Mouse (Mus musculus) cerebellum, adult 2 months (tissue): Measurements from ENCODE around the gene Adgrl2. TPM values are rescaled to one million over a fixed set of nuclear protein-coding genes. Genes with fewer than 3 reads are reported as not detected.

ENCODE experiments used
- DNase-seq, 2 experiments: peaks; one replicate each; pipeline ENCODE4 v3.0.0; 2021
- H3K27ac ChIP-seq: fragments of 200-500 bp; 2 replicates; pipeline ENCODE4 v1.5.1; 2012; ENCODE audit warnings: low read length, control low read depth, inconsistent platforms; ENCODE audit not compliant: insufficient read depth
- H3K27me3 ChIP-seq: fragments of 200-500 bp; 2 replicates; pipeline ENCODE4 v1.6.1; 2012; ENCODE audit warnings: inconsistent platforms, mild to moderate bottlenecking, low read length, moderate library complexity; ENCODE audit not compliant: control insufficient read depth, insufficient read depth
- H3K4me1 ChIP-seq: fragments of 200-500 bp; 2 replicates; pipeline ENCODE4 v1.6.1; 2011; ENCODE audit warnings: low read length; ENCODE audit not compliant: control insufficient read depth, insufficient read depth
- H3K4me3 ChIP-seq: fragments of 200-500 bp; replicated peaks from 2 replicates; pipeline ENCODE3; 2011; ENCODE audit warnings: mild to moderate bottlenecking, low read depth, low read length, control low read depth; ENCODE audit not compliant: insufficient read depth
- CTCF ChIP-seq: fragments of 200-500 bp; IDR thresholded peaks from 2 replicates; pipeline ENCODE4 v1.5.1; 2011; ENCODE audit warnings: low read depth, mild to moderate bottlenecking, control low read depth, low read length, moderate library complexity, borderline replicate concordance; ENCODE audit not compliant: insufficient read depth
- POLR2A ChIP-seq: fragments of 200-500 bp; IDR thresholded peaks from 2 replicates; pipeline ENCODE4 v1.6.1; 2011; ENCODE audit warnings: low read length, control low read depth, borderline replicate concordance; ENCODE audit not compliant: insufficient read depth
- WGBS: fragments of 180-500 bp; shearing (Covaris S2); methylation state at CpG from one replicate; pipeline ENCODE4 v1.1.7; 2018; 5-methylcytosine and 5-hydroxymethylcytosine counted together
- polyA plus RNA-seq: library from polyadenylated mRNA; depleted of rRNA; stranded (reverse); fragments of >200 nt; gene quantifications from 2 replicates; pipeline ENCODE4 v1.2.3, GENCODE M21; 2012

Gene Adgrl2
- polyA plus RNA-seq, 1 experiment: 39.1 TPM

DNA sequence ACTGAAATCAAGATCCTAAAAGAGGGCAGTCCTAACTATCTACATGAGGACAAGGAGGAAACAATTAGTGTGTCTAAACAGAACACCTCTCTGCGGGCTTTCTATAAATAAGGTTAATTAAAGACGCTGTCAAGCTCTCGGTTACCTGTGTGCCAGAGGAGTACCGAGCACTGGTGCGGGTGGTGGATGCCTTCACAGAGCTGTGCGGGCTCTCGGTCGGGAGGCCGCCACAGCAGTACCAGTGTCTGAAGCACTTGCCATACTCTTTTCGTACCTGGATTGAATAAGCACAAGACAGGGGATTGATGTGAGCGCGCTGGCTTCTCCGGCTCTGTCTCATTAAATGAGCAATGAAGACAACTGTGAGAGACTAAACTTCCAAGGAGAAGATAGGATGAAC, 166.8 kb downstream of the Adgrl2 start:
- no peak for TF ChIP-seq CTCF
- TF ChIP-seq POLR2A: no peak
- Histone ChIP-seq H3K4me1 (no peaks in the 10 kb centered on the region), H3K27ac (no peak overlapping the region), H3K4me3 (no peak overlapping the region), H3K27me3 (no peaks in the 10 kb centered on the region)
- 96% methylated on average over 13 of the region's 13 CpGs for WGBS
- no peak for DNase-seq

DNA sequence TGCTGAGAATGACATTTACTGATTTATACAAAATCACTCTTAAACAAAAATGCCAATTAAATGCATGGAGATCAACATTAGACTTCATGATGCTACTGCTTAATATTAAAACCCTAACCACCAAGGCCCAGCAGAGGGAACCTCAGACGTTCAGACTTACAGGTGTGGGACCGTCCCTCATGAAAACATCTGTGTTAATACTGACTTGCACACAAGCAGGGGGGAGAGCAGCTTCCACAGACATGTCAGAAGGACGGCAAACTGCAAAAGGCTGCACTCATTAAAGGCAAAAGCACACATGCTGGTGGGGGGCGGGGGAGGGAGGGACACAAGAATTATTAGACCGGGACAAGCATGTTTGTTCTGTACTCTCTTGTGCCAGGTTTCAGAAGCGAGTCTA, 168.7 kb downstream of the Adgrl2 start:
- no peak overlapping the region for H3K4me3 ChIP-seq
- H3K27me3 ChIP-seq: no peaks in the 10 kb centered on the region
- no peaks in the 10 kb centered on the region for H3K4me1 ChIP-seq
- no peak for TF ChIP-seq CTCF
- TF ChIP-seq POLR2A: no peak
- DNase-seq: no peak
- 79% methylated on average over 6 of the region's 6 CpGs for WGBS
- H3K27ac ChIP-seq: no peak overlapping the region

DNA sequence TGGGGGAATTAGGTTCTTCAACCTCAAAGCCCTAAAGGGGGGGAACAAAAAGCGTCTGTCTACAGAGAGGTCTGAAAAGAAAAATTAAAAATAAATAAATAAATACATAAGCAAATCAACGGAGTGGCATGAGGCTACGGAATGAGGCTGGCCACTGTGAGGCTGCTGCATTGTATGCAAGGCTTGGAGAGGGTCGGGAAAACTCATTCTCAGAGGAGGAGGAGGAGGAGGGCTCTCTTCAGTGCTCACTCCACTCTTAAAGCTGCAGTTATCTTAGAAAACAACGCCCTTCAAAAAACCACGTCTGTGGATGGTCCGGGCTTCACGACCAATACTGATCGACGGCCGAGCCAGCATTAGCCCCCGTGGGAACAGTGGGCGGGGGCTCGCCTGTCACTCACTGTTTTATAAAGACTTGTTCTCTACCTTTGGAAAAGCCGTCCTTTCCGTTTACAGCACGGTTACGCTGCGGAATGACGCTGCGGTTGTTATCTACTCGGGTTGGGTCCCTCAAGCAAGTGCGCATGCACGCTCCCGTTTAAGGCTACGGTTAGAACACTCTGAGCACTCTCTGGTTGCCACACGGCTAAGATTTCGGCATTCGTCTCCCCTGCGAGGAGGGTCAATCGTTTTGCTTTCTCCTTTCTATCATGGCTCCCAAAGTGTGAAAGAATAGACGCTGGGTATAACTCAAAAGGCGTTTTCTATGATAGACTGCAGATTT, 170.9 kb downstream of the Adgrl2 start:
- no peak overlapping the region for H3K27ac ChIP-seq
- no peak for DNase-seq
- no peaks in the 10 kb centered on the region for H3K27me3 ChIP-seq
- no peak for TF ChIP-seq POLR2A
- no peak for TF ChIP-seq CTCF
- no peak overlapping the region for H3K4me3 ChIP-seq
- 92% methylated on average over 33 of the region's 33 CpGs for WGBS
- H3K4me1 ChIP-seq: no peaks in the 10 kb centered on the region

DNA sequence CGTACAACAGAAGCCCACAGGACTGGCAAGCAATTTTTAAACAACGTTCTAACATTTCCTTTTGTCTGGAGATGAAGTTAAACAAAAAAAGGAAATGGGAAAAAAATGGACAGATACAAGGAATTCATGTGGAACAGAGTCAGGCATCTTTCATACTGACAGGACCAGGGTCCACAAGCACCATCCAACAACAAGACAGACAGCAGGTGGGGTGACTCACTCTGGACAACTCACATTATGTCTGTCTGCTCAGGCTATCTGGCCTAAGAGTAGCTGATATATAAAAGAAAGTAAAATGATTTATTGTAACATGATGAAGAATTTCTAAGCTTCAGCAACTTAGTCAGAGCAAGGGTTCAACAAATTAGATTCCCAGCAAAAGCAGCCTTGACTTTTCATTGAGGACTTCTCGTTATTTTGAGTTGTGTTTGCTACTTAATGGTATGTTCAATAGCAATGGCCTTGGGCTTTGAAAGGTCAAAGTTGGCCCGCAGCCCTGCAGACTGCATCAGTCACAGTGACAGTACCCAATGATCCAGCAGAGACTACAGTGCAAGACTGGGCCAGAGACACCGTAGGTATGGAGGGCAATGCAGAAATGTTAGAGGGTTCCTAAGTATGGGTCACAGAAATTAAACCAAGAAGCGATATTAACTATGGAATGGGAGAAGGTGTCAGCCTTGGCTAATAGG, 171.8 kb downstream of the Adgrl2 start:
- H3K27ac ChIP-seq: no peak overlapping the region
- H3K4me1 ChIP-seq: no peaks in the 10 kb centered on the region
- TF ChIP-seq CTCF (no peak), POLR2A (no peak)
- H3K27me3 ChIP-seq: no peaks in the 10 kb centered on the region
- DNase-seq: no peak
- 97% methylated on average over 6 of the region's 6 CpGs for WGBS
- no peak overlapping the region for H3K4me3 ChIP-seq

DNA sequence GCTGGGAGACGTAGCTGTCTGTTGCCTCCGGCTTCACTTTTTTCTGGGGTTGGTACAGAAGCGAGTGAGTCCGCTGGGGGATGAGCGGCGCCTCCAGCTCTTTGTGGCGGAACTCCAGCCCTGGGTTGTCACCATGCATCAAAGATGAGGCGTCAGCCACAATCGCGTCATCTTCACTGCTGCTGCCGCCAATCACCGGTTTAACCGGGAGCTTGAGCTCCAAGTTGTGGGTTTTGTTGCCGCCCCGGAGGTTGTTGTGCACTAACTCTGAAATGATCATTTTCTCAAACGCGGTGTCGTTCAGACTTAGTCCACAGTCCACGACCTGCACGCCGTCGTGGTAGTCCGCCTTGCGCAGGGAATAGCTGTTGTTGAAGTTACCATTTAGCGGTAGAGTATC, 172.9 kb downstream of the Adgrl2 start:
- H3K27me3 ChIP-seq: no peaks in the 10 kb centered on the region
- 98% methylated on average over 25 of the region's 25 CpGs for WGBS
- no peak for TF ChIP-seq POLR2A
- no peak for TF ChIP-seq CTCF
- no peak for DNase-seq
- H3K27ac ChIP-seq: no peak overlapping the region
- H3K4me3 ChIP-seq: no peak overlapping the region
- H3K4me1 ChIP-seq: no peaks in the 10 kb centered on the region

DNA sequence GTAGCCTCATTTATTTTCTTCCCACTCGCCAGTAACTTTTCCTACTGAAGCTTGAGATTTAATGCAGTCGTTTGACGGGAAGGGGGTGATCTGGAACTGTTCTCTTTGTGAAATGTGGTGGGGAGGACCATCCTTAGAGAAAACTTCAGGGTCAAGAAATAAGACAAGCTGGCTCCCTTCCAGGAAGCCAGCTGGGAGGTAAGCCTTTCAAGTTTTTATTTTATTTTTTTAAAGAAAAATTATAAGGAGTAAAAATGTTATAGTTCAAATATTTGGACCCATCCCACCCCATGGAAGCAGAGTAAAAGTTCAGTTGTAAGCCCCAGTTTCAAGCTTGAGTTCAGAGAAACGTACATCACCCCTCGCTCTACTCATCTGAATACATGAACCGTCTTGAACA, 177.2 kb downstream of the Adgrl2 start:
- no peak for DNase-seq
- no peaks in the 10 kb centered on the region for H3K4me1 ChIP-seq
- no peaks in the 10 kb centered on the region for H3K27me3 ChIP-seq
- no peak overlapping the region for H3K4me3 ChIP-seq
- WGBS: 49% methylated on average over 6 of the region's 6 CpGs
- TF ChIP-seq CTCF (no peak), POLR2A (no peak)
- no peak overlapping the region for H3K27ac ChIP-seq

DNA sequence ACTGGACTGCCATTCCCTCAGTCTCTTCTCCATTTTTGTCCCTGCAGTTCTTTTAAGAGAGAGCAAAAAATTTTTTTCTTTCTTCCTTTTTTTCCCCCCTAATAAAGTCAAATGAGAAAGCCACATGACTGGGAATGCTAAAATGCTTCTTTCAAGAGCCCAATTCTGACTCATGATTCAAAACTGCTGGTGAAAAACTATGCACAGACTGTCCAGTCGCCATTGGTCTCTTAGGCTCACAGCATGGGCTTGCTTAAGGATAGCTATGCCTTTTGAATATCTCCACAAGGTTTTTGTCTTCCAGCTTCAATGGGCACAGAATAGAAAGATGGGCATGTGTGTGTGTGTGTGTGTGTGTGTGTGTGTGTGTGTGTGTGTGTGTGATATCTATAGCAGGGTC, 178.3 kb downstream of the Adgrl2 start:
- H3K27ac ChIP-seq: no peak overlapping the region
- H3K4me3 ChIP-seq: no peak overlapping the region
- no peak for DNase-seq
- WGBS: 13% methylated on average over 1 of the region's 1 CpGs
- H3K4me1 ChIP-seq: no peaks in the 10 kb centered on the region
- no peaks in the 10 kb centered on the region for H3K27me3 ChIP-seq
- no peak for TF ChIP-seq POLR2A

DNA sequence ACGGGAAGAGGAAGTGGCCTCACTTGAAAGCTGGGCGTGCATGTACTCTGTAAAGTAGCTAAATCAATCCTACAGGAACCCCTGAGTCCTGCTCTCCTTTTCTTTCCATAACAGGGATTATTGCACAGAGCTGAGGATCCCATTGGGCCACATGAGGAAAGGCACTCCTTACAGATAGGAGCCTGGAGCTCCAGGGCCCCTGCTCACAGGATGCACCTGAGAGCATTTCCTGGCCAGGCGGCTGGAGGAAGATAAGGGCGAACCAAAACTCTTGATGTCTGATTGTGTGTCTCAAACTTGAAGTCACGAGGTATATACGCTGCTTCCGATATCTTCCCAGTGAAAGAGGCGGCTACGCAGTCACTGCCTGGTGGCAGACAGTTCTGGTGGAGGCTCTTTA, 183.4 kb downstream of the Adgrl2 start:
- H3K4me1 ChIP-seq: no peaks in the 10 kb centered on the region
- no peak for DNase-seq
- no peak for TF ChIP-seq CTCF
- TF ChIP-seq POLR2A: no peak
- H3K27ac ChIP-seq: no peak overlapping the region
- 93% methylated on average over 9 of the region's 9 CpGs for WGBS
- H3K4me3 ChIP-seq: no peak overlapping the region
- H3K27me3 ChIP-seq: no peaks in the 10 kb centered on the region
